Mouse (Mus musculus) CD4-positive, CD25-positive, alpha-beta regulatory T cell, adult 4 months (primary cell): ENCODE results near the gene Nudt8. TPM values are rescaled to one million over a fixed set of nuclear protein-coding genes. Genes with fewer than 3 reads are reported as not detected.
"Not testable (repeated sequence)": the region's sequence is repeated elsewhere in the genome, so short reads cannot be mapped to it uniquely, and the experiment has no call there.

ENCODE experiments used
- ATAC-seq: one replicate; pipeline ENCODE4 v1.8.0; 2017
- polyA plus RNA-seq, 2 experiments: library from polyadenylated mRNA; unstranded; fragments of 100-300 nt; shearing (Covaris generic); gene quantifications; one replicate each; pipeline ENCODE4 v1.2.1; 2017

Gene Nudt8
- polyA plus RNA-seq, 2 experiments from 2014 or later: 10.7 to 15.2 TPM

DNA sequence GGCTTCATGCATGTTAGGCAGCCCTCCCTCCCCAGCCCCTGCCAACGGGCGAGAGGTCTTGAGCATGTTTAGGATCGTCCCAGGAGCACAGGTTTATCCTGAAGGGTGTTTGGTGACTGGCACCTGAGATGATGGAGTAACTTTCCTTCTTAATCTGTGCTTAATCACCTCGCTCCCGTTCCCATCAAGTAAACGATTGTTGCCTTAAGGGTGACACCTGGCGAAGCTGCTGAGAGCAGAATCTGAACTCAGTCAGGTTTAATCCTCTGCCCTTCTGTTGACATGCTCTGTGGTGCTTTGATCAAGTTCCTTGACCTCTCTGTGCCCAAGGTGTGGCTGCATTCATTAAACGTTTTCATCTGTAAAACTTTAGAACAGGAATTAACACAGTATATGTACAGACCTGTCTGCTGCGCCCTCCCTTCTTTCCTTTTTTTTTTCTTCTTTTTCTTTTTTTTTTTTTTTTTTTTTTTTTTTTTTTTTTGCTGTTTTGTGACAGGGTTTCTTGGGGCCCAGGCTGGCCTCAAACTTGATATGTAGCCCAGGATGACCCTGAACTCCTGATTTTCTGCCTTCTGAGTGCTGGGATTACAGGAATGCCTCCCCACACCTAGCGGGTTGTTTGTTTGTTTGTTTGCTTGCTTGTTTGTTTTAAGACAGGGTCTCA is 17.7 kb downstream of the Nudt8 start:
- no peak for ATAC-seq

- peak; percentile 70 for ATAC-seq
Observed at GRCm38 (mm10) chr19:4018743-4019583, 18.6 kb downstream of the Nudt8 start.

DNA sequence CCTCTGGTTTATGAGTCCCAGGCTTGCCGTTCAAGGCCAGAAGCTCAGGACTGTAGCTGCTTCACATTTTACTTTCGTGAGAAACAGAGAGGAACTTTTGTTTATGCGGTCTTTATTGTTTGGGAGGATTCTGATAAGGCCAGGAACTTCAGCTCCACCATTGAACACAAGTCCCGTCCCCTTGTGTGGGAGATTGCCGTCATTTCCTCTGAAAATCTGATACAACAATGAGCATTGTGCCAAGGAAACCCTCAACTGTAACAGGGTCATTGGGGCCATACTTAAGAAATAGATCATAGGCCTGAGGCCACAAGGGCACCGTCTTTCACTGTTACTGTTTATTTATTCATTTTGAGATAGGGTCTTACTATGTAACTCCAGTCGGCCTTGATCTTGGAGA is 22.8 kb downstream of the Nudt8 start:
- no peak for ATAC-seq

GRCm38 (mm10) chr19:4027576-4027975 is 27.2 kb downstream of the Nudt8 start:
- ATAC-seq: no peak

DNA sequence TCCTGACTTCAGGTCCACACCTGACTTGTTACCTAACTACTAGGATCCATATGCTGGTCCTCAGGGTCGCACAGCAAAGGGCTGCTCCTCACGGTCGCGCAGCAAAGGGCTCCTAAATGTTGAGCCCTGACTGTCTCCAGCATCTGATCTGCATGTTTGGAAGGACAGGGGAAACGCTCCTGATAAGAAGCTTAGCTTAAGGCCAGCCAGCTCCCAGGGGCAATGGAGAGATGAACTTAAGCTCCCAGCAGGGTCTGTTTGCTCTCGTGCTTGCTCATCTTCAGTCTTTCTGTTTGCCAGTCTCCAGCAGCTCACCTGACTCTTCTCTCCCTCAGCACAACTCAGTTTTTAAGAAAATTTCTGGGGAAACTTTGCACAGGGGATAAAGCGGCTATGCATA is 32.3 kb downstream of the Nudt8 start:
- ATAC-seq: no peak

DNA sequence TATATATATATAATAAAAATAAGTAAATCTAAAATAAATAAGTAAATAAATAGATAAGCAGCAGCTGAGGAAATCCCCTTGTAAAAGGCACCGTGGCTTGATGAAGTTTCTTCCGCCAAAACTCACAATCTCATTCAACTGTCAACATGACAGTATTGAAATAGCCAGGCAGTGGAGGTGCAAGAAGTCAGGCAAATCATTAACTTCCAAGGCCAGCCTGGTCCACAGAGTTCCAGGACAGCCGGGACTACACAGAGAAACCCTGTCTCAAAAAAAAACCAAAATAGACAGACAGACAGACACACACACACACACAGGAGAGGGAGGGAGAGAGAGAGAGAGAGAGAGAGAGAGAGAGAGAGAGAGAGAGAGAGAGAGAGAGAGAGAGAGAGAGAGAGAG is 32.9 kb downstream of the Nudt8 start:
- ATAC-seq: no peak

GRCm38 (mm10) chr19:4033742-4034141 is 33.4 kb downstream of the Nudt8 start:
- no peak for ATAC-seq

GRCm38 (mm10) chr19:4036327-4037045 is 36.1 kb downstream of the Nudt8 start:
- ATAC-seq: no peak

- ATAC-seq: not testable (repeated sequence)
Observed at GRCm38 (mm10) chr19:4037154-4037787, 36.9 kb downstream of the Nudt8 start.

- peak; percentile 98 for ATAC-seq
Observed at GRCm38 (mm10) chr19:4037788-4038232, 37.4 kb downstream of the Nudt8 start, which contains the start of gene Gstp1. Gene Gstp1 (minus strand): TSS chr19:4037985.

DNA sequence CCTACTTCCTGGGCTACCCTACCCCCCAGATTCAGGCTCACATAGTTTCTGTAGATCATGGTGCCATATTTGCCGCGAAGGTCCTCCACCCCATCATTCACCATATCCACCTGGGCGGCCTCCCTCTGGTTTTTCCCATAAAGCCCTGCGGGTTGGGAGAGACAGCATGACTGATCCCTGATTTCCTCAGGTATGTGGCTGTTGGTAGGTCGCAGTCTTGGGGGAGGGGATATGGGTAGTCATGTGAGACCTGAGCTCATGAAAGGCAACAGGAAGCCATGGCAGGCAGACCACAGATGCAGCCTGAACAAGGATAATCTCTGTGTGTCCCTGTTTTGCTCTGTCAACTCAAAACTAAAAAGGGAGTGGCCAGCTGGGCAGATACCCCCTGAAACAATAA is 40.6 kb downstream of the Nudt8 start:
- not testable (repeated sequence) for ATAC-seq

- ATAC-seq: not testable (repeated sequence)
Observed at GRCm38 (mm10) chr19:4041500-4041899, 41.1 kb downstream of the Nudt8 start.

GRCm38 (mm10) chr19:4042124-4042523 is 41.7 kb downstream of the Nudt8 start:
- ATAC-seq: no peak

DNA sequence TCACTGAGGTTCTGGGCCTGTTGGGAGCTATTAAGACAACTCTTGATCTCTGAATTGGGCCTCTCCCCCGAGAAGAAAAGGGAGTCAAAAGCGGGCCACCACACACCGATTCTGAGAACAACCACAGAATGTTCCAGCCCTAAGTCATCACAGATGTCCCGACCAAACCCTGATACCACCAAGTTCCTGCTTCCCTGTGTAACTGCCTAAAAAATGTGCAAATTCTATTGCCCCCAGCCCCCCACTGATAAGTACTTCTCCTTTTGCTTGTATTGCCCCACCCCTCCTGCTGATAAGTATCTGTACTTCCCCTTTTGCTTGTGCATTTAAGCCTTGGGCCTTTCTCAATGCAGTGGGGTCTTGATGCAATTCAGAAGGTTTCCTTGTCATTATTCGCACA is 43.7 kb downstream of the Nudt8 start:
- ATAC-seq: not testable (repeated sequence)

GRCm38 (mm10) chr19:4045966-4046865 is 45.8 kb downstream of the Nudt8 start, which contains the start of gene Gstp2:
Gene Gstp2 (minus strand): TSS chr19:4046023.
- no peak for ATAC-seq

DNA sequence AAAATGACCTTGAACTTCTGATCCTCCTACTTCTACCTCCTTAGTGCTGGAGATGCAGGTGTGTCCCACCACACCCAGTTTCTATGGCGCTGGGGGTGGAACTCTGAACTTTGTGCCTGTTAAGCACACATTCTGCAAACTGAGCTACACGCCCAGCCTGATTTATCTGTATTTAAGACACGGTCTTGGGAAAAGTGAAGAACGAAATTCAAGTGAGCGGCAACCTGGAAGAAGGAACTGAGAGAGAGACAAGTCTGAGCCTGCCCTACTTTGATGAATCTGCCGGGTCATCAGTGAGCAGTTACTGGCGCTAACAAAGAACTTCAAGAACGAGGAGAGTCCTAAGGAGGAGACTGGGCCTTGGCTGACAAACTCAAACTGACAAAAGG is 46.5 kb downstream of the Nudt8 start:
- no peak for ATAC-seq

- no peak for ATAC-seq
Observed at GRCm38 (mm10) chr19:4047859-4048258, 47.5 kb downstream of the Nudt8 start.

DNA sequence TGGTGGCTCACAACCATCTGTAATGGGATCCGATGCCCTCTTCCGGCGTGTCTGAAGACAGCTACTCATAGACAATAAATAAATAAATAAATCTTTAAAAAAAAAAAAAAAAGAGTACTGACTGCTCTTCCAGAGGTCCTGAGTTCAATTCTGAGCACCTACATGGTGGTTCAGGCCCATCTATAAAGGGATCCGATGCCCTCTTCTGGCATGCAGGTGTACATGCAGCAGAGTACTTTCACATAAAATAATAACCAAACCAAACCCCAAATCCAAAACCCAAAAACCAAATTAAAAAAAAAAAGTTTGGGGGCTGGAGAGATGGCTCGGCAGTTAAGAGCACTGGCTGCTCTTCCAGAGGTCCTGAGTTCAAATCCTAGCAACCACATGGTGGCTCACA is 48.7 kb downstream of the Nudt8 start:
- ATAC-seq: not testable (repeated sequence)

DNA sequence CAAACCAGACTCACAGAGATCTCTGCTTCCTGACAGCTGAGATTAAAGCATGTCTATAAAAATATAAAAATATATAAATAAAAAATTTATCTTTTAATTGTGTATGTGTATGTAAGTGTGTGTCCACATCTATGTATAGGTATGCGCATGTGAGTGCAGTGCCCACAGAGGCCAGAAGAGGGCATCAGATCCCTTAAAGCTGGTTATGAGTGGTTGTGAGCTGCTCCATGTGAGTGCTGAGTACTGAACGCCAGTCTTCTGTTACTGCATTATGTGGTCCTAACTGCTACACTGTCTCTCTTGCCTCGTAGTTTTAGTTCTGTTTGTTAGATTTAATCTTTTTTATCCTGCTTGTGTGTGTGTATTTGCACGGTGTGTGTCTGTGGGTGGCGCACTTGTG is 50.6 kb downstream of the Nudt8 start:
- ATAC-seq: no peak
